Mouse (Mus musculus) c-Kit-positive CD71-negative TER-119-negative erythroid progenitor cells, embryonic 14.5 days (primary cell): Measurements from ENCODE around the gene Vps13d.

ENCODE experiments used
- DNase-seq: peaks from one replicate; pipeline ENCODE4 v3.0.0-alpha.2; 2013; ENCODE audit warnings: low read depth

Vps13d gene

GRCm38 (mm10) chr4:144939847-144940411 is 254.9 kb downstream of the Vps13d start:
- DNase-seq, result no peak

GRCm38 (mm10) chr4:144936563-144937154 is 258.1 kb downstream of the Vps13d start:
- no peak for DNase-seq

- DNase-seq, result no peak
Measured at GRCm38 (mm10) chr4:144934501-144934900, 260.3 kb downstream of the Vps13d start.

GRCm38 (mm10) chr4:144931167-144931566 is 263.6 kb downstream of the Vps13d start:
- DNase-seq, result no peak

GRCm38 (mm10) chr4:144930366-144930765 is 264.4 kb downstream of the Vps13d start:
- no peak for DNase-seq

- DNase-seq, result no peak
Measured at GRCm38 (mm10) chr4:144929811-144930221, 265.0 kb downstream of the Vps13d start.

- DNase-seq, result no peak
Measured at GRCm38 (mm10) chr4:144928693-144929436, 265.9 kb downstream of the Vps13d start.
